24 mouse cellular contexts compared by ENCODE assay signal in the genomic region with DNA sequence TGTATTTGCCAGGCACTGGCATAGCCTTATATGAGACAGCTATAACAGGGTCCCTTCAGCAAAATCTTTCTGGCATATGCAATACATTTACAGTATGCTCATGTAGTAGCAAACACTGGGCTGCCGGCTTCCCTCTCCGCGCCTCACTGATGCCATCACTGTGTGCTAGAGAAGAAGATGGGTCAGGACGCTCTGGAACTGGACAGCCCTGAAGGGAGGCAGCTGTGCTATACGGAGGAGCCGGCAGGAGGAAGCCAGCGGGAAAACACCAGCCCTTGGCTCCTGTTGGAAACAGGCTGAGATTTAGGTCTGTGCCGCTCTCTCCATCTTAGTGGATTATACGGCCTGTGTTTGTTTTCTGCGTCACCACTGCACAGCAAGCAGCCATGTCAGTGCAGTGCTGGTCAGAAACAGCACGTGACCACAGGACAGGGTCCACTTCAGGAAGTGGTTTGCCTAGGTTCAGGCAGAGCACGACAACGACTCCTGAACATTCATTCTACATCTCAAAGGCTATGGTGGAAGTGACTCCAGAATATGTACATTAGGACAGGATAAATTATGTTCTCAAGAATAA. TPM values are rescaled to one million over a fixed set of nuclear protein-coding genes. Genes with fewer than 3 reads are reported as not detected.
DNase-seq lines count a peak whose midpoint lies in the region; ATAC-seq and TF ChIP-seq lines count a peak whose summit lies in the region.
"Had no signal": no experiment of that assay in that cellular context is flagged by ENCODE, and none has a peak within 500 bp of the region (broad histone marks: within the 10 kb centered on the region; RNA-seq: fewer than 3 reads in every experiment).

No protein-coding gene starts in this region.

- TF ChIP-seq EP300 in stomach, postnatal 0 days (optimal IDR thresholded peaks at IDR 0.05): no peak

- peak; percentile 53; the same call in 1 of the 2 replicates for ATAC-seq in intestine, embryonic 15.5 days
- no peak for ATAC-seq in intestine, postnatal 0 days
- no peak for ATAC-seq in stomach, embryonic 14.5 days (ENCODE audit: insufficient number of reproducible peaks, insufficient read depth, low FRiP score, low read depth)
- no peak for ATAC-seq in stomach, postnatal 0 days (ENCODE audit: low FRiP score, low TSS enrichment)
- ATAC-seq: forebrain, postnatal 0 days; midbrain, embryonic 15.5 days had no signal

- no peak for TF ChIP-seq CTCF in intestine, postnatal 0 days (IDR thresholded peaks at IDR 0.05; ENCODE audit: low read depth)
- no peak for TF ChIP-seq CTCF in stomach, postnatal 0 days (IDR thresholded peaks at IDR 0.05; ENCODE audit: low read depth)
- TF ChIP-seq CTCF in left cerebral cortex, adult 2 months (IDR thresholded peaks at IDR 0.05): no peak

- no peaks in the 10 kb centered on the region for H3K27me3 ChIP-seq in intestine, embryonic 15.5 days (replicated peaks)
- H3K27me3 ChIP-seq in intestine, postnatal 0 days (replicated peaks; ENCODE audit: control insufficient read depth, insufficient read depth, low read length): no peaks in the 10 kb centered on the region
- H3K27me3 ChIP-seq in stomach, embryonic 14.5 days (ENCODE audit: control insufficient read depth, insufficient read depth, low read length): no peaks in the 10 kb centered on the region
- no peaks in the 10 kb centered on the region for H3K27me3 ChIP-seq in stomach, postnatal 0 days (ENCODE audit: control insufficient read depth, insufficient read depth, low read length)
- H3K27me3 ChIP-seq: embryonic facial prominence, embryonic 12.5 days; heart, embryonic 13.5 days; liver, embryonic 15.5 days; midbrain, embryonic 15.5 days had no signal

- intact Hi-C loops in left cerebral cortex, adult 2 months (cut with DNase I): no loop called here

- H3K36me3 ChIP-seq in intestine, embryonic 15.5 days: no peaks in the 10 kb centered on the region
- H3K36me3 ChIP-seq in intestine, postnatal 0 days (ENCODE audit: control insufficient read depth, insufficient read depth): no peaks in the 10 kb centered on the region
- H3K36me3 ChIP-seq in stomach, embryonic 14.5 days (ENCODE audit: control insufficient read depth, insufficient read depth, low read length): no peaks in the 10 kb centered on the region
- no peaks in the 10 kb centered on the region for H3K36me3 ChIP-seq in stomach, postnatal 0 days (ENCODE audit: control insufficient read depth, insufficient read depth, low read length)
- H3K36me3 ChIP-seq: embryonic facial prominence, embryonic 12.5 days; heart, embryonic 13.5 days; limb, embryonic 10.5 days; liver, embryonic 15.5 days; midbrain, embryonic 15.5 days had no signal

- H3K27ac ChIP-seq in intestine, embryonic 15.5 days: no peak overlapping the region
- H3K27ac ChIP-seq in intestine, postnatal 0 days (ENCODE audit: low read depth, low read length): no peak overlapping the region
- H3K27ac ChIP-seq in stomach, embryonic 14.5 days (ENCODE audit: low read length): peak overlapping the region; percentile 36
- H3K27ac ChIP-seq in stomach, postnatal 0 days (replicated peaks): no peak overlapping the region
- no peak overlapping the region for H3K27ac ChIP-seq in left cerebral cortex, adult 2 months
- H3K27ac ChIP-seq: embryonic facial prominence, embryonic 12.5 days; heart, embryonic 13.5 days; limb, embryonic 10.5 days; liver, embryonic 15.5 days; midbrain, embryonic 15.5 days had no signal

- peak; percentile 20 for DNase-seq in kidney, postnatal 4 days
- DNase-seq in kidney, postnatal 25 days: no peak
- no peak for DNase-seq in stomach, postnatal 0 days (ENCODE audit: low spot score)
- DNase-seq in left cerebral cortex, adult 2 months (ENCODE audit: extremely low spot score in 1 of 2, low spot score in 2 of 2): no peak
- DNase-seq: adrenal gland, postnatal 10 days; B cell, adult 2 months; cerebellum, adult 18-20 months; cerebellum, postnatal 14 days; forebrain, postnatal 0 days; gastrocnemius, postnatal 14 days; heart, adult 18-20 months; layer of hippocampus, adult 9-11 months; liver; thymus, adult 18-20 months; thymus, postnatal 36 days had no signal

- no peak overlapping the region for H3K9ac ChIP-seq in intestine, embryonic 15.5 days
- no peak overlapping the region for H3K9ac ChIP-seq in intestine, postnatal 0 days (ENCODE audit: low read depth, low read length)
- no peak overlapping the region for H3K9ac ChIP-seq in stomach, embryonic 14.5 days (replicated peaks; ENCODE audit: low read depth, low read length)
- no peak overlapping the region for H3K9ac ChIP-seq in stomach, postnatal 0 days (ENCODE audit: low read length)
- H3K9ac ChIP-seq: embryonic facial prominence, embryonic 12.5 days; forebrain, postnatal 0 days; heart, embryonic 13.5 days; liver, embryonic 15.5 days; midbrain, embryonic 15.5 days had no signal

- no peaks in the 10 kb centered on the region for H3K4me1 ChIP-seq in intestine, embryonic 15.5 days (replicated peaks)
- no peaks in the 10 kb centered on the region for H3K4me1 ChIP-seq in intestine, postnatal 0 days (replicated peaks; ENCODE audit: control insufficient read depth, insufficient read depth, low read length)
- H3K4me1 ChIP-seq in stomach, embryonic 14.5 days (ENCODE audit: control insufficient read depth, insufficient read depth, low read length): peaks cover 3% of the 10 kb centered on the region; the same call in 1 of the 2 replicates
- no peaks in the 10 kb centered on the region for H3K4me1 ChIP-seq in stomach, postnatal 0 days (replicated peaks; ENCODE audit: control insufficient read depth, insufficient read depth)
- H3K4me1 ChIP-seq: embryonic facial prominence, embryonic 12.5 days; limb, embryonic 10.5 days; liver, embryonic 15.5 days; megakaryocyte, embryonic 14.5 days; midbrain, embryonic 15.5 days had no signal

- no peak overlapping the region for H3K4me2 ChIP-seq in intestine, embryonic 15.5 days (replicated peaks)
- H3K4me2 ChIP-seq in intestine, postnatal 0 days (replicated peaks; ENCODE audit: low read depth): no peak overlapping the region
- H3K4me2 ChIP-seq in stomach, embryonic 14.5 days (replicated peaks; ENCODE audit: low read depth, low read length): no peak overlapping the region
- no peak overlapping the region for H3K4me2 ChIP-seq in stomach, postnatal 0 days (replicated peaks; ENCODE audit: low read depth)
- H3K4me2 ChIP-seq: embryonic facial prominence, embryonic 12.5 days; heart, embryonic 13.5 days; liver, embryonic 15.5 days; midbrain, embryonic 15.5 days had no signal

- no peak overlapping the region for H3K4me3 ChIP-seq in intestine, embryonic 15.5 days (replicated peaks)
- H3K4me3 ChIP-seq in intestine, postnatal 0 days (ENCODE audit: low read depth, low read length): no peak overlapping the region
- no peak overlapping the region for H3K4me3 ChIP-seq in stomach, embryonic 14.5 days (ENCODE audit: low read depth, low read length)
- H3K4me3 ChIP-seq in stomach, postnatal 0 days (ENCODE audit: low read depth, low read length): no peak overlapping the region
- no peak overlapping the region for H3K4me3 ChIP-seq in left cerebral cortex, adult 2 months
- H3K4me3 ChIP-seq: embryonic facial prominence, embryonic 12.5 days; heart, embryonic 13.5 days; limb, embryonic 10.5 days; liver, embryonic 15.5 days; megakaryocyte, embryonic 14.5 days; midbrain, embryonic 15.5 days had no signal

- H3K9me3 ChIP-seq in intestine, embryonic 15.5 days: no peaks in the 10 kb centered on the region
- H3K9me3 ChIP-seq in intestine, postnatal 0 days (ENCODE audit: control insufficient read depth): no peaks in the 10 kb centered on the region
- no peaks in the 10 kb centered on the region for H3K9me3 ChIP-seq in stomach, embryonic 14.5 days (ENCODE audit: control insufficient read depth, low read depth, low read length)
- H3K9me3 ChIP-seq in stomach, postnatal 0 days (ENCODE audit: control insufficient read depth, low read length): no peaks in the 10 kb centered on the region
- H3K9me3 ChIP-seq: embryonic facial prominence, embryonic 12.5 days; heart, embryonic 13.5 days; limb, embryonic 10.5 days; liver, embryonic 15.5 days; megakaryocyte, embryonic 14.5 days; midbrain, embryonic 15.5 days had no signal

- WGBS in intestine, embryonic 15.5 days: 68% methylated on average over 13 of the region's 13 CpGs
- 67% methylated on average over 13 of the region's 13 CpGs for WGBS in intestine, postnatal 0 days
- 62% methylated on average over 13 of the region's 13 CpGs for WGBS in stomach, embryonic 14.5 days
- 58% methylated on average over 13 of the region's 13 CpGs for WGBS in stomach, postnatal 0 days

RNA-seq across cellular contexts. Expression of gene Vcam1, which starts 20.7 kb away (rescaled TPM):
- polyA plus RNA-seq in intestine, embryonic 15.5 days (2015; fragmentation: Nextera tagmentation; extraction: Ambion mirVana): 17.0 and 18.9 TPM in 2 replicates
- polyA plus RNA-seq in intestine, postnatal 0 days (2015; fragmentation: Nextera tagmentation; extraction: Ambion mirVana): 6.4 and 7.2 TPM in 2 replicates
- 68.1 and 70.0 TPM in 2 replicates for polyA plus RNA-seq in stomach, embryonic 14.5 days (2014; fragmentation: Nextera tagmentation; extraction: Ambion mirVana)
- polyA plus RNA-seq in stomach, postnatal 0 days (2015; fragmentation: Nextera tagmentation; extraction: Ambion mirVana): 16.3 and 17.3 TPM in 2 replicates
- 10 to 100 TPM; 16.8 to 19.1 TPM for total RNA-seq in left cerebral cortex, adult 2 months (2021)

Comparison
In these comparisons a context has a peak if more than half of its experiments do, and no peak if none do; other contexts are left out.
1. DNase-seq: peak in kidney, postnatal 4 days (2 of 2); none in kidney, postnatal 25 days (0 of 2), stomach, postnatal 0 days (single experiment) and left cerebral cortex, adult 2 months (0 of 2).